Mouse (Mus musculus): ENCODE results near the gene Ufc1. TPM values are rescaled to one million over a fixed set of nuclear protein-coding genes. Genes with fewer than 3 reads are reported as not detected.
A peak's percentile ranks its signal among the peaks of the same experiment; 100 is the strongest.

The Ufc1 gene
- polyA plus RNA-seq, 1 experiment = 20.0 TPM

GRCm38 (mm10) chr1:171256937-171257548, 37.8 kb downstream of the Ufc1 start:
- TF ChIP-seq CTCF (IDR thresholded peaks at IDR 0.05; ENCODE audit: control insufficient read depth, insufficient read depth, insufficient replicate concordance, low read depth, low read length) (no peak), POLR2A (IDR thresholded peaks at IDR 0.05; ENCODE audit: control insufficient read depth, low read depth, low read length) (no peak)
- no peak overlapping the region for H3K27ac ChIP-seq (ENCODE audit: control insufficient read depth, insufficient read depth, low read depth, low read length)
- peaks cover 5% of the 10 kb centered on the region for H3K4me1 ChIP-seq (ENCODE audit: control insufficient read depth, insufficient read depth, low read length)
- no peaks in the 10 kb centered on the region for H3K27me3 ChIP-seq (ENCODE audit: control insufficient read depth, insufficient read depth, low read length)
- H3K4me3 ChIP-seq (ENCODE audit: control insufficient read depth, low read depth, low read length) = no peak overlapping the region
- no peaks in the 10 kb centered on the region for H3K36me3 ChIP-seq (ENCODE audit: control insufficient read depth, insufficient read depth, low read length)

DNA sequence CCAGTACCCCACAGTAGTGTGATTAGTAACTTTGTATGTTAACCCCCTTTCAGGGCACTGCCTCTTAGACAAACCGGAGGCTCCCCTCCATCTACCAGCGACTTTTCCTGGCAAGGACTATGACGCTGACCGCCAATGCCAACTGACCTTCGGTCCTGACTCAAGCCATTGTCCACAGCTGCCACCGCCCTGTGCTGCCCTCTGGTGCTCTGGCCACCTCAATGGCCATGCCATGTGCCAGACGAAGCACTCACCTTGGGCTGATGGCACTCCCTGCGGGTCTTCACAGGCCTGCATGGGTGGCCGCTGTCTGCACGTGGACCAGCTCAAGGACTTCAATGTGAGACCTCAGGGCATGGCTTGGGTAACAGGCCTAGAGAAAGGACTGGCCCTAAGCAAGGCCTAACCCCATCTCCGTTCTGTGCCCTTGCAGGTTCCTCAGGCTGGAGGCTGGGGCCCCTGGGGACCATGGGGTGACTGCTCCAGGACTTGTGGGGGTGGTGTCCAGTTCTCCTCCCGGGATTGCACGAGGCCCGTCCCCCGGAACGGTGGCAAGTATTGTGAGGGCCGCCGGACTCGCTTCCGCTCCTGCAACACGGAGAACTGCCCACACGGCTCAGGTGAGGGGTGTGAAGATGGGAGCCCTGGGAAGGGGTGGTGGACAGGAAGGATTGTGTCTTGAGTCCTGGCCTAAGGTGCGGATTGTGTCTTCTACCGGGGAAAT, 38.6 kb downstream of the Ufc1 start:
- Histone ChIP-seq H3K27ac (ENCODE audit: control insufficient read depth, insufficient read depth, low read depth, low read length) (no peak overlapping the region), H3K4me3 (ENCODE audit: control insufficient read depth, low read depth, low read length) (no peak overlapping the region), H3K36me3 (ENCODE audit: control insufficient read depth, insufficient read depth, low read length) (no peaks in the 10 kb centered on the region), H3K4me1 (ENCODE audit: control insufficient read depth, insufficient read depth, low read length) (peaks cover 9% of the 10 kb centered on the region), H3K27me3 (ENCODE audit: control insufficient read depth, insufficient read depth, low read length) (no peaks in the 10 kb centered on the region)
- TF ChIP-seq POLR2A (IDR thresholded peaks at IDR 0.05; ENCODE audit: control insufficient read depth, low read depth, low read length) = no peak
- peak; percentile 26; the same call in 1 of the 2 replicates for TF ChIP-seq CTCF (IDR thresholded peaks at IDR 0.05; ENCODE audit: control insufficient read depth, insufficient read depth, insufficient replicate concordance, low read depth, low read length)

DNA sequence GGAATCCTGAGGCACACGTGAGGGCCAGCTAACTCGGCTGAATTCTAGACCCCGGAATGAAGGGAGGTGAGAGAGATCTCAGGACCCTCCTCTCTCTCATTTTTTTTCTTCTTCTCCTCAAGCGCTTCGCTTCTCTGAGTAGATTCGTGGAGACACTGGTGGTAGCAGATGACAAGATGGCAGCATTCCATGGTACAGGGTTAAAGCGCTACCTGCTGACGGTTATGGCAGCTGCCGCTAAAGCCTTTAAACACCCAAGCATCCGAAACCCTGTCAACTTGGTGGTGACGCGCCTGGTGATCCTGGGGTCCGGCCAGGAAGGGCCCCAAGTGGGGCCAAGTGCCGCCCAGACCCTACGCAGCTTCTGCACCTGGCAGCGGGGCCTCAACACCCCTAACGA, 42.4 kb downstream of the Ufc1 start:
- peaks cover 20% of the 10 kb centered on the region for H3K4me1 ChIP-seq (ENCODE audit: control insufficient read depth, insufficient read depth, low read length)
- no peak overlapping the region for H3K27ac ChIP-seq (ENCODE audit: control insufficient read depth, insufficient read depth, low read depth, low read length)
- no peaks in the 10 kb centered on the region for H3K36me3 ChIP-seq (ENCODE audit: control insufficient read depth, insufficient read depth, low read length)

DNA sequence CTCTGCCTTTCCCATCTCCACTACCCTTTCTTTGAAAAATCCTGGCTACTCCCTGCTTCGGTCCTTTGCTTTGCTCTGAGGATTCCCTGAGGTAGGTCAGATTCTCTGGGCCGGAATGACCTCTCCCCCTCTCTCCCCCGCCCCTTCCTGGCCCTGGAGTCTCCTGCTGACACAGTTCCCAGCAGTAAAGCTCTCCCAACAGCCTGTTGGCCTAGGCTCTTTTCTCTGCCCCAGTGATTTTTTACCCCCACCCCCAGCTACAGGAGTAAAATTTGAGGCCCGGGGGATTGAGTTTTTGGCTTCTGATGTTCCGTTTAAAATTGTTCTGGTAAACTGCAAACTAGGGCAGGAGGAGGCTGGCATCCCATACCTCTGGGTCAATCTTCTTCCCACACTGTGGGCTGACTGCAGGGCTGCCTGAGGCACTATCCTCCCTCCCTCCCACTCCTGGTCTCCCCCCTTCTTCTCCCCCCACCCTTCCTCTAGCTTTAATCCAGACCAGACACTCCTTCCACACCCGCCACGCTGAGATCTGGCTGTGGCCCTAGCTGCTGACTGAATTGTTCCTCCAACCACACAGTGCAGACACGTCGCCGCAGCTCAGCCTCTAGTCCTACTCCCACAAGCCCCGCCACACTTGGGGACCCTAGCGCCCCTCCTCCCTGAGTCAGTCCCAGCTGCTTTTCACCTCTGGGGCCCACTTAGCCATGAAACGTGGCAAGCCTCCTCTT, 43.1 kb downstream of the Ufc1 start:
- Histone ChIP-seq H3K27me3 (ENCODE audit: control insufficient read depth, insufficient read depth, low read length) (no peaks in the 10 kb centered on the region), H3K27ac (ENCODE audit: control insufficient read depth, insufficient read depth, low read depth, low read length) (no peak overlapping the region), H3K4me3 (ENCODE audit: control insufficient read depth, low read depth, low read length) (no peak overlapping the region), H3K4me1 (ENCODE audit: control insufficient read depth, insufficient read depth, low read length) (peaks cover 21% of the 10 kb centered on the region), H3K36me3 (ENCODE audit: control insufficient read depth, insufficient read depth, low read length) (no peaks in the 10 kb centered on the region)
- no peak for TF ChIP-seq POLR2A (IDR thresholded peaks at IDR 0.05; ENCODE audit: control insufficient read depth, low read depth, low read length)

More for the DNA sequence above, 42.4 kb downstream of the Ufc1 start:
- Histone ChIP-seq H3K27me3 (ENCODE audit: control insufficient read depth, insufficient read depth, low read length) (no peaks in the 10 kb centered on the region), H3K4me3 (ENCODE audit: control insufficient read depth, low read depth, low read length) (no peak overlapping the region)
- no peak for TF ChIP-seq CTCF (IDR thresholded peaks at IDR 0.05; ENCODE audit: control insufficient read depth, insufficient read depth, insufficient replicate concordance, low read depth, low read length)

- no peaks in the 10 kb centered on the region for H3K36me3 ChIP-seq (ENCODE audit: control insufficient read depth, insufficient read depth, low read length)
- no peak within 1 kb of the TSS for H3K27ac ChIP-seq (ENCODE audit: control insufficient read depth, insufficient read depth, low read depth, low read length)
- peaks cover 16% of the 10 kb centered on the region for H3K4me1 ChIP-seq (ENCODE audit: control insufficient read depth, insufficient read depth, low read length)
- TF ChIP-seq POLR2A (IDR thresholded peaks at IDR 0.05; ENCODE audit: control insufficient read depth, low read depth, low read length) (no peak), CTCF (IDR thresholded peaks at IDR 0.05; ENCODE audit: control insufficient read depth, insufficient read depth, insufficient replicate concordance, low read depth, low read length) (no peak)
- H3K27me3 ChIP-seq (ENCODE audit: control insufficient read depth, insufficient read depth, low read length) = no peaks in the 10 kb centered on the region
- no peak within 1 kb of the TSS for H3K4me3 ChIP-seq (ENCODE audit: control insufficient read depth, low read depth, low read length)
Measured at GRCm38 (mm10) chr1:171250680-171251593, 43.9 kb downstream of the Ufc1 start, which contains the start of gene Ndufs2. Ndufs2 (minus strand) TSS chr1:171251388.

- no peak within 1 kb of the TSS for H3K4me3 ChIP-seq (ENCODE audit: control insufficient read depth, low read depth, low read length)
- TF ChIP-seq CTCF (IDR thresholded peaks at IDR 0.05; ENCODE audit: control insufficient read depth, insufficient read depth, insufficient replicate concordance, low read depth, low read length) = no peak
- TF ChIP-seq POLR2A (IDR thresholded peaks at IDR 0.05; ENCODE audit: control insufficient read depth, low read depth, low read length) = no peak
- H3K36me3 ChIP-seq (ENCODE audit: control insufficient read depth, insufficient read depth, low read length) = no peaks in the 10 kb centered on the region
- peaks cover 16% of the 10 kb centered on the region for H3K4me1 ChIP-seq (ENCODE audit: control insufficient read depth, insufficient read depth, low read length)
- H3K27me3 ChIP-seq (ENCODE audit: control insufficient read depth, insufficient read depth, low read length) = no peaks in the 10 kb centered on the region
- H3K27ac ChIP-seq (ENCODE audit: control insufficient read depth, insufficient read depth, low read depth, low read length) = no peak within 1 kb of the TSS
Measured at GRCm38 (mm10) chr1:171249913-171250600, 44.8 kb downstream of the Ufc1 start, which contains the start of gene Adamts4. Adamts4 (plus strand) TSS chr1:171250421.
